Mouse (Mus musculus): ENCODE measurements around the gene Ctnnd2.

DNA sequence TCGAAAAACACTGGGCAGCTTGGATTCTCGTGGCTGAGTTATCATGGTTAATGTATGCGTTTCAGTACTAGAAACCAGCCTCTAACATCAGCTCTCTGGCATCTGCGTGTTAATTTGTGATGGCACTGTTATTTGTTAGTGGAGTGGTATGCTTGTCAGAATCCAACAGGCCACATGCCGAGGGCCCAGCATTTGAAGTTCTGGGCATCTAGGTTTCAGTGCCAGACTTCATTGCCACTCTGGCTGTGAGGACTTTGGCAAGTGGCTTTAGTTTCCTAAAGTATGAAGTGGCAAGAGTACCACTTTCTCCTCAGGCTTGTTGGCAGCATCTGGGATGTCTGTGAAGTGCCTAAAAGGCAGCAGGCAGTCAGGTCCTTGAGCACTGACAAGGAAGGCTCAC lies 415.1 kb downstream of the Ctnnd2 start:
- TF ChIP-seq CTCF (IDR thresholded peaks at IDR 0.05; ENCODE audit: control insufficient read depth, insufficient read depth, low read length) (no peak), POLR2A (IDR thresholded peaks at IDR 0.05; ENCODE audit: borderline replicate concordance, control insufficient read depth, low read depth, low read length) (no peak)
